Mouse (Mus musculus): ENCODE measurements around the gene Glrx. TPM values are rescaled to one million over a fixed set of nuclear protein-coding genes. Genes with fewer than 3 reads are reported as not detected.

The Glrx gene
- total and polyA plus RNA-seq, 3 experiments: 9.2 to 20.2 TPM; not detected in 1

DNA sequence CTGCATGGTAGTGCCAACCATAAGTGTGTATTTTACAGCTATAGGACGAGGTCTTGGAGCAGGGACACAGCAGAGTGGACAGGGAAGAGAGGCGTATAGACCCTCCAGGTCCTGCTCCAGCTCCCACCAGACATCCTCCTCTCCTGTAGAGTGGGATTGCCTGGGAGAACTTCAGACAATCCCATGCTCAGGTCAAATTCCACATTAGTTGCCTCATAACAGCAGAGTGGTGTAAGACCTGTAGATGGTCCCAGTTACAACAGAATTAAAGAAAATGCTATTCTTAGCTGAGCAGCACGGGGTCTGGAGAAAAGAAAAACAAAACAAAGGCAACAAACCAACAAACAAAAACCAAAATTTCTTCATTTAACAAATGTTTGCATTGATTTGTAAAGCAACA, 2.3 kb downstream of the Glrx start:
- no peaks in the 10 kb centered on the region; the same call in 1 of the 2 replicates for H3K79me2 ChIP-seq (ENCODE audit: control insufficient read depth, insufficient read depth, low read length, poor library complexity)
- no peaks in the 10 kb centered on the region for H3K9me3 ChIP-seq (replicated peaks; ENCODE audit: insufficient read depth, low read length)
- no peak overlapping the region for H3K9ac ChIP-seq (ENCODE audit: control insufficient read depth, low read depth, low read length, poor library complexity, severe bottlenecking)
- no peak overlapping the region for H3K4me3 ChIP-seq (ENCODE audit: control insufficient read depth in 1 of 2, insufficient read depth in 1 of 2, low read depth in 2 of 2, low read length in 2 of 2)
- no peak overlapping the region for H3K27ac ChIP-seq (ENCODE audit: control insufficient read depth, low read depth, low read length)
- peaks cover 18 to 38% of the 10 kb centered on the region in 2 experiments for H3K4me1 ChIP-seq (ENCODE audit: control insufficient read depth in 1 of 2, insufficient read depth in 2 of 2, low read length in 2 of 2)
- no peak for DNase-seq (ENCODE audit: low read depth, low spot score)
- H3K27me3 ChIP-seq (ENCODE audit: control insufficient read depth in 1 of 2, insufficient read depth in 2 of 2, low read length in 2 of 2): no peaks in the 10 kb centered on the region
- peaks cover 0 to 36% of the 10 kb centered on the region in 2 experiments; a peak in 2 of 4 replicates for H3K36me3 ChIP-seq (ENCODE audit: control insufficient read depth in 1 of 2, insufficient read depth in 2 of 2, low read length in 2 of 2)
- TF ChIP-seq BHLHE40 (IDR thresholded peaks at IDR 0.05; ENCODE audit: borderline replicate concordance, low read depth, low read length) (no peak), JUND (IDR thresholded peaks at IDR 0.05; ENCODE audit: low read depth, low read length) (no peak), UBTF (IDR thresholded peaks at IDR 0.05; ENCODE audit: borderline replicate concordance, insufficient read depth, low read depth, low read length) (no peak), NELFE (IDR thresholded peaks at IDR 0.05; ENCODE audit: low read depth, low read length) (no peak), GABPA (IDR thresholded peaks at IDR 0.05; ENCODE audit: low read depth, low read length) (no peak), SIN3A (IDR thresholded peaks at IDR 0.05; ENCODE audit: low read length) (no peak), POLR2AphosphoS5 (IDR thresholded peaks at IDR 0.05; ENCODE audit: borderline replicate concordance, low read depth, low read length) (no peak), MEF2A (IDR thresholded peaks at IDR 0.05; ENCODE audit: extremely low read depth, insufficient replicate concordance, low read depth, low read length, poor library complexity, severe bottlenecking) (no peak), POLR2AphosphoS2 (IDR thresholded peaks at IDR 0.05; ENCODE audit: low read length) (no peak), SMC3 (IDR thresholded peaks at IDR 0.05; ENCODE audit: low read depth, low read length) (no peak), ZNF384 (IDR thresholded peaks at IDR 0.05; ENCODE audit: low read depth, low read length) (no peak), MAFK (IDR thresholded peaks at IDR 0.05; ENCODE audit: borderline replicate concordance, low read depth, low read length) (no peak), CHD1 (IDR thresholded peaks at IDR 0.05; ENCODE audit: low read depth, low read length) (no peak), RAD21 (IDR thresholded peaks at IDR 0.05; ENCODE audit: low read depth, low read length) (no peak), E2F4 (IDR thresholded peaks at IDR 0.05; ENCODE audit: borderline replicate concordance, low read depth, low read length) (no peak)

DNA sequence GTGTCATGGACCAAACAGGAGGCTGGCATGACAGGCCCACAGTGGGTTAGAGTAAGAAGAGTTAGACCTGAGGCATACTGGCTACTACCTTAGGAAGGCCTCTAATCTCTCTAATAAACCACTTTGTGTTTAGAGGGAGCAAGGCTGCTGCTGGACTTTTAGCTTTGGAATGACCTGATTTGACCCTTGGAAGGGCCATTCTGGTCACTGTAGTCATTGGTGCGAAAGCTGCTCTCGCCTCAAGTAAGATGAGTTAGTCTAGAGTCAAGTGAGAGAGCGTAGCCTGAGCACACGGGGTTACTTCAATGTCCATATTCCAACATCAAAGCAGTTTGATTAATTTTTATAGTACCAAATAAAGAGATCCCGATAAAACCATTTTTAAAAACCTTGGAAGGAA, 3.7 kb downstream of the Glrx start:
- Histone ChIP-seq H3K9ac (ENCODE audit: control insufficient read depth, low read depth, low read length, poor library complexity, severe bottlenecking) (no peak overlapping the region), H3K4me1 (ENCODE audit: control insufficient read depth in 1 of 2, insufficient read depth in 2 of 2, low read length in 2 of 2) (peaks cover 18 to 41% of the 10 kb centered on the region in 2 experiments), H3K79me2 (ENCODE audit: control insufficient read depth, insufficient read depth, low read length, poor library complexity) (no peaks in the 10 kb centered on the region; the same call in 1 of the 2 replicates), H3K4me3 (ENCODE audit: control insufficient read depth in 1 of 2, insufficient read depth in 1 of 2, low read depth in 2 of 2, low read length in 2 of 2) (no peak overlapping the region), H3K27ac (ENCODE audit: control insufficient read depth, low read depth, low read length) (no peak overlapping the region), H3K36me3 (ENCODE audit: control insufficient read depth in 1 of 2, insufficient read depth in 2 of 2, low read length in 2 of 2) (peaks cover 0 to 40% of the 10 kb centered on the region in 2 experiments; a peak in 2 of 4 replicates), H3K9me3 (replicated peaks; ENCODE audit: insufficient read depth, low read length) (no peaks in the 10 kb centered on the region), H3K27me3 (ENCODE audit: control insufficient read depth in 1 of 2, insufficient read depth in 2 of 2, low read length in 2 of 2) (no peaks in the 10 kb centered on the region)
- no peak for DNase-seq (ENCODE audit: low read depth, low spot score)
- TF ChIP-seq SMC3 (IDR thresholded peaks at IDR 0.05; ENCODE audit: low read depth, low read length): no peak
- TF ChIP-seq POLR2AphosphoS5 (IDR thresholded peaks at IDR 0.05; ENCODE audit: borderline replicate concordance, low read depth, low read length): no peak
- no peak for TF ChIP-seq EP300 (IDR thresholded peaks at IDR 0.05; ENCODE audit: low read depth in 1 of 2, low read length in 2 of 2)
- no peak for TF ChIP-seq MXI1 (IDR thresholded peaks at IDR 0.05; ENCODE audit: low read depth, low read length)
- no peak for TF ChIP-seq POLR2AphosphoS2 (IDR thresholded peaks at IDR 0.05; ENCODE audit: low read length)
- TF ChIP-seq GABPA (IDR thresholded peaks at IDR 0.05; ENCODE audit: low read depth, low read length): no peak
- TF ChIP-seq TAL1 (IDR thresholded peaks at IDR 0.05; ENCODE audit: low read length): no peak
- no peak for TF ChIP-seq TCF12 (IDR thresholded peaks at IDR 0.05; ENCODE audit: low read depth, low read length)
- no peak for TF ChIP-seq GATA1 (IDR thresholded peaks at IDR 0.05; ENCODE audit: low read depth, low read length)
- TF ChIP-seq KAT2A (conservative IDR thresholded peaks at IDR 0.05; ENCODE audit: low read depth, low read length): no peak
- no peak for TF ChIP-seq ZMIZ1 (IDR thresholded peaks at IDR 0.05; ENCODE audit: low read depth, low read length)
- TF ChIP-seq NELFE (IDR thresholded peaks at IDR 0.05; ENCODE audit: low read depth, low read length): no peak
- TF ChIP-seq E2F4 (IDR thresholded peaks at IDR 0.05; ENCODE audit: borderline replicate concordance, low read depth, low read length): no peak
- no peak for TF ChIP-seq ZC3H11A (IDR thresholded peaks at IDR 0.05; ENCODE audit: low read depth, low read length)
- no peak for TF ChIP-seq RAD21 (IDR thresholded peaks at IDR 0.05; ENCODE audit: low read depth, low read length)
- TF ChIP-seq TBP (IDR thresholded peaks at IDR 0.05; ENCODE audit: low read depth, low read length): no peak
- TF ChIP-seq RCOR1 (IDR thresholded peaks at IDR 0.05; ENCODE audit: low read depth, low read length): no peak
- TF ChIP-seq CHD1 (IDR thresholded peaks at IDR 0.05; ENCODE audit: low read depth, low read length): no peak

Measured in MEL (cell line).